Mouse (Mus musculus) limb, embryonic 11.5 days (tissue): ENCODE measurements around the gene Fbxw18. TPM values are rescaled to one million over a fixed set of nuclear protein-coding genes. Genes with fewer than 3 reads are reported as not detected.
"Not testable (repeated sequence)": the region's sequence is repeated elsewhere in the genome, so short reads cannot be mapped to it uniquely, and the experiment has no call there.

ENCODE experiments used
- ATAC-seq: fragments of 200-750 bp; cut with Nextera tagmentation; 2 replicates; pipeline ENCODE4 v1.8.0; 2017; ENCODE audit warnings: low read depth; ENCODE audit not compliant: insufficient number of reproducible peaks, low FRiP score, low TSS enrichment
- DNase-seq: peaks from one replicate; pipeline ENCODE4 v3.0.0-alpha.2; 2015; ENCODE audit warnings: low spot score
- H3K27ac ChIP-seq: fragments of 300-500 bp; sonication (generic); replicated peaks from 2 replicates; pipeline ENCODE4 v1.5.1; 2014; ENCODE audit warnings: low read depth, mild to moderate bottlenecking, low read length
- H3K27me3 ChIP-seq: fragments of 300-500 bp; sonication (generic); 2 replicates; pipeline ENCODE4 v1.6.1; 2014; ENCODE audit warnings: mild to moderate bottlenecking, low read length, mixed read lengths; ENCODE audit not compliant: control insufficient read depth, insufficient read depth
- H3K36me3 ChIP-seq: fragments of 300-500 bp; sonication (generic); 2 replicates; pipeline ENCODE4 v1.6.1; 2014; ENCODE audit warnings: mild to moderate bottlenecking, low read length, moderate library complexity, mixed read lengths; ENCODE audit not compliant: control insufficient read depth, insufficient read depth
- H3K4me1 ChIP-seq: fragments of 300-500 bp; sonication (generic); 2 replicates; pipeline ENCODE4 v1.6.1; 2014; ENCODE audit warnings: low read length, mixed read lengths; ENCODE audit not compliant: control insufficient read depth, insufficient read depth
- H3K4me2 ChIP-seq: fragments of 300-500 bp; sonication (generic); 2 replicates; pipeline ENCODE4 v1.6.1; 2014; ENCODE audit warnings: low read depth, mild to moderate bottlenecking, moderate library complexity; ENCODE audit not compliant: severe bottlenecking
- H3K4me3 ChIP-seq: fragments of 300-500 bp; sonication (generic); 2 replicates; pipeline ENCODE4 v1.5.1; 2014; ENCODE audit warnings: low read depth, low read length
- H3K9ac ChIP-seq: fragments of 300-500 bp; sonication (generic); 2 replicates; pipeline ENCODE4 v1.6.1; 2014; ENCODE audit warnings: mild to moderate bottlenecking, low read length
- H3K9me3 ChIP-seq: fragments of 300-500 bp; sonication (generic); 2 replicates; pipeline ENCODE4 v1.6.1; 2016; ENCODE audit warnings: low read length; ENCODE audit not compliant: control insufficient read depth
- WGBS: fragments of 180-500 bp; shearing (Covaris S2); extraction: QIAGEN DNeasy Blood & Tissue Kit; methylation state at CpG from one replicate; pipeline ENCODE4 v1.1.7; 2014; 5-methylcytosine and 5-hydroxymethylcytosine counted together
- polyA plus RNA-seq: library from polyadenylated mRNA; unstranded; fragments of >200 nt; fragmentation: Nextera tagmentation; extraction: Ambion mirVana; gene quantifications from 2 replicates; pipeline ENCODE4 v1.2.1, GENCODE M21; 2014

Gene Fbxw18
- not detected in 2 replicates for polyA plus RNA-seq

DNA sequence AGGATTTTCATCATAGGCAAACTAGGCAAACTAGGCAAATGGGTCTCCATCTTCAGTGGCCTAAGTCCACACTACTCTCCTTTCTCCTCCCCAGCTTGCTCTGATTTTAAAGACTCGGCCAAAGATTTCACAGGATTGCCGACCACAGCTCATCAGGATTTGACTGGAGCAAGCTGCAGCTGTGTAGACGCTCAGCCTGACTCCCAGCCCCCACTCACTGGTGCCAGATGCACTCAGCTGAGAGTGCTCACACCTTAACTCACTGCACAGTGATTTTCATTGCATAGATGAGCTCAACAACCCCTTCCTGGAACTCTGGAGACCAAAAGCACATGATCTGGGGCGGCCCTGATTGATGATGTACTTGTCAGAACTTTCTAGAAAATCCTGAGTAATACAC, at the start of gene Fbxw18:
Gene Fbxw18, minus strand, starts transcription at position 101 of the 400 bp plus-strand sequence.
- not testable (repeated sequence) for H3K27me3 ChIP-seq, H3K4me1 ChIP-seq, H3K4me2 ChIP-seq, H3K27ac ChIP-seq, H3K9me3 ChIP-seq, H3K4me3 ChIP-seq, H3K36me3 ChIP-seq, ATAC-seq, H3K9ac ChIP-seq, DNase-seq
- WGBS, result 78% methylated on average over 4 of the region's 4 CpGs

DNA sequence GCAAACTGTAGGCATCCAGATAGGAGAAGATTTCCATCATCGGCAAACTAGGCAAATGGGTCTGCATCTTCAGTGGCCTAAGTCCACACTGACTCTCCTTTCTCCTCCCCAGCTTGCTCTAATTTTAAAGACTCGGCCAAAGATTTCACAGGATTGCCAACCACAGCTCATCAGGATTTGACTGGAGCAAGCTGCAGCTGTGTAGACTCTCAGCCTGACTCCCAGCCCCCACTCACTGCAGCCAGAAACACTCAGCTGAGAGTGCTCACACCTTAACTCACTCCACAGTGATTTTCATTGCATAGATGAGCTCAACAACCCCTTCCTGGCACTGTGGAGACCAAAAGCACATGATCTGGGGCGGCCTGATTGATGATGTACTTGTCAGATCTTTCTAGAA, 43.5 kb upstream of the Fbxw18 start, which contains the start of gene Fbxw26:
Gene Fbxw26, minus strand, starts transcription at position 101 of the 400 bp plus-strand sequence.
- not testable (repeated sequence) for H3K27me3 ChIP-seq, ATAC-seq, H3K36me3 ChIP-seq, H3K4me3 ChIP-seq, DNase-seq, H3K9me3 ChIP-seq, H3K4me2 ChIP-seq, H3K9ac ChIP-seq, H3K4me1 ChIP-seq, H3K27ac ChIP-seq
- 89% methylated on average over 3 of the region's 3 CpGs for WGBS

DNA sequence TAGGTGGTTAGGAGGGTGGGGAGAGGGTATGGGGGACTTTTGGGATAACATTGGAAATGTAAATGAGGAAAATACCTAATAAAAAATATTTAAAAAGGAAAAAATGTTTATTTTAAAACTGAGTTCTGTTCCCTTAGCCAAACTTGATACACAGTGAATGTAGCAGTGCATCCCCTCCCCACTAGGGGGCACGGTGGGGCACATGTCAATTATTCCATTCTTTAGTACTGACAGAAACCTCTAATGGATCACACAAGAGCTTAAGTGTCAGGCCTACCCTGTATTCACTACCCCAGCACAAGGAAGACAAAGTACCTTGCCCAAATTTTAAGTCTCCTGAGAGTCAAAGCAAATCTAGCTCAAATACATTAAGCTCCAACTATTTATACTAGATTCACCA, 17.2 kb downstream of the Fbxw18 start:
- Histone ChIP-seq H3K4me1 (no peaks in the 10 kb centered on the region), H3K27me3 (no peaks in the 10 kb centered on the region), H3K9me3 (no peaks in the 10 kb centered on the region), H3K4me3 (no peak overlapping the region), H3K4me2 (no peak overlapping the region), H3K36me3 (no peaks in the 10 kb centered on the region), H3K9ac (no peak overlapping the region), H3K27ac (no peak overlapping the region)
- DNase-seq (peak; percentile 49), ATAC-seq (no peak)
- 4% methylated on average over 1 of the region's 1 CpGs for WGBS

DNA sequence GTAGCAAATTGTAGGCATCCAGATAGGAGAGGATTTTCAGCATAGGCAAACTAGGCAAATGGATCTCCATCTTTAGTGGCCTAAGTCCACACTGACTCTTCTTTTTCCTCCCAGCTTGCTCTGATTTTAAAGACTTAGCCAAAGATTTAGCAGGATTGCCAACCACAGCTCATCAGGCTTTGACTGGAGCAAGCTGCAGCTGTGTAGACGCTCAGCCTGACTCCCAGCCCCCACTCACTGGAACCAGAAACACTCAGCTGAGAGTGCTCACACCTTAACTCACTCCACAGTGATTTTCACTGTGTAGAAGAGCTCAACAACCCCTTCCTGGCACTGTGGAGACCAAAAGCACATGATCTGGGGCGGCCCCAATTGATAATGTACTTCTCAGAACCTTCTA, 37.9 kb downstream of the Fbxw18 start, which contains the start of gene Fbxw25:
Gene Fbxw25, minus strand, starts transcription at position 101 of the 400 bp plus-strand sequence.
- not testable (repeated sequence) for ATAC-seq, H3K4me1 ChIP-seq, H3K9me3 ChIP-seq, H3K4me2 ChIP-seq, H3K36me3 ChIP-seq, H3K9ac ChIP-seq, H3K27ac ChIP-seq, H3K4me3 ChIP-seq, DNase-seq, H3K27me3 ChIP-seq
- WGBS, result 74% methylated on average over 2 of the region's 2 CpGs

Other genes with a start within 250 kb of the Fbxw18 start
- gene Fbxw19, start 206.8 kb downstream of the Fbxw18 start, polyA plus RNA-seq, result not detected in 2 replicates
- gene Fbxw15, start 134.4 kb downstream of the Fbxw18 start, polyA plus RNA-seq, result not detected in 2 replicates
- not detected in 2 replicates for gene Fbxw24, start 76.6 kb downstream of the Fbxw18 start, polyA plus RNA-seq
- not detected in 2 replicates for gene Fbxw25, start 38.0 kb downstream of the Fbxw18 start, polyA plus RNA-seq
- not detected in 2 replicates for gene Fbxw26, start 43.4 kb upstream of the Fbxw18 start, polyA plus RNA-seq
- gene Fbxw27, start 88.0 kb upstream of the Fbxw18 start, polyA plus RNA-seq, result not detected in 2 replicates
- not detected in 2 replicates for gene Spink8, start 109.6 kb upstream of the Fbxw18 start, polyA plus RNA-seq
- 84.8 and 91.5 TPM in 2 replicates for gene Nme6, start 130.0 kb upstream of the Fbxw18 start, polyA plus RNA-seq
- gene Camp, start 146.9 kb upstream of the Fbxw18 start, polyA plus RNA-seq, result 0.61 TPM in 1 of 2 replicates, not detected in the other
- 42.8 and 50.2 TPM in 2 replicates for gene Cdc25a, start 172.9 kb upstream of the Fbxw18 start, polyA plus RNA-seq
- 38.5 and 43.6 TPM in 2 replicates for gene Map4, start 228.8 kb upstream of the Fbxw18 start, polyA plus RNA-seq